Mouse (Mus musculus) intestine, postnatal 0 days (tissue): Measurements from ENCODE around the gene Cdk7. TPM values are rescaled to one million over a fixed set of nuclear protein-coding genes. Genes with fewer than 3 reads are reported as not detected.

Source experiments
- ATAC-seq: fragments of 200-750 bp; cut with Nextera tagmentation; 2 replicates; pipeline ENCODE4 v1.8.0; 2017; ENCODE audit warnings: mild to moderate bottlenecking, moderate TSS enrichment, moderate library complexity
- H3K27ac ChIP-seq: fragments of 300-500 bp; sonication (generic); 2 replicates; pipeline ENCODE4 v1.5.1; 2014; ENCODE audit warnings: mild to moderate bottlenecking, low read depth, low read length, moderate library complexity
- H3K27me3 ChIP-seq: fragments of 300-500 bp; sonication (generic); replicated peaks from 2 replicates; pipeline ENCODE4 v1.6.1; 2014; ENCODE audit warnings: low read length, mixed read lengths; ENCODE audit not compliant: control insufficient read depth, insufficient read depth
- H3K36me3 ChIP-seq: fragments of 300-500 bp; sonication (generic); 2 replicates; pipeline ENCODE4 v1.6.1; 2014; ENCODE audit warnings: mild to moderate bottlenecking, moderate library complexity; ENCODE audit not compliant: control insufficient read depth, insufficient read depth
- H3K4me1 ChIP-seq: fragments of 300-500 bp; sonication (generic); replicated peaks from 2 replicates; pipeline ENCODE4 v1.6.1; 2014; ENCODE audit warnings: antibody characterized with exemption, low read length, mixed read lengths; ENCODE audit not compliant: control insufficient read depth, insufficient read depth
- H3K4me2 ChIP-seq: fragments of 300-500 bp; sonication (generic); replicated peaks from 2 replicates; pipeline ENCODE4 v1.6.1; 2014; ENCODE audit warnings: low read depth, mild to moderate bottlenecking, moderate library complexity
- H3K4me3 ChIP-seq: fragments of 300-500 bp; sonication (generic); 2 replicates; pipeline ENCODE4 v1.5.1; 2014; ENCODE audit warnings: low read depth, low read length
- H3K9ac ChIP-seq: fragments of 300-500 bp; sonication (generic); 2 replicates; pipeline ENCODE4 v1.6.1; 2014; ENCODE audit warnings: mild to moderate bottlenecking, low read depth, low read length
- H3K9me3 ChIP-seq: fragments of 300-500 bp; sonication (generic); 2 replicates; pipeline ENCODE4 v1.6.1; 2016; ENCODE audit warnings: mixed run types; ENCODE audit not compliant: control insufficient read depth
- CTCF ChIP-seq: sonication (generic); IDR thresholded peaks from 2 replicates; pipeline ENCODE4 v1.5.1; 2016; ENCODE audit warnings: low read depth, mild to moderate bottlenecking, control low read depth, antibody characterized with exemption, moderate library complexity
- WGBS: fragments of 180-500 bp; shearing (Covaris S2); extraction: QIAGEN DNeasy Blood & Tissue Kit; methylation state at CpG from one replicate; pipeline ENCODE4 v1.1.7; 2014; 5-methylcytosine and 5-hydroxymethylcytosine counted together
- polyA plus RNA-seq: library from polyadenylated mRNA; unstranded; fragments of >200 nt; fragmentation: Nextera tagmentation; extraction: Ambion mirVana; gene quantifications from 2 replicates; pipeline ENCODE4 v1.2.1, GENCODE M21; 2015

The Cdk7 gene
- polyA plus RNA-seq, 1 experiment from 2014 or later = 44.3 TPM

GRCm38 (mm10) chr13:100715467-100715866, 15.3 kb downstream of the Cdk7 start:
- H3K36me3 ChIP-seq = peaks cover 65% of the 10 kb centered on the region

GRCm38 (mm10) chr13:100706206-100706605, 24.5 kb downstream of the Cdk7 start:
- H3K27ac ChIP-seq = no peak overlapping the region
- no peak for TF ChIP-seq CTCF
- H3K9me3 ChIP-seq = no peaks in the 10 kb centered on the region
- peaks cover 77% of the 10 kb centered on the region for H3K36me3 ChIP-seq
- no peak overlapping the region for H3K9ac ChIP-seq
- 98% methylated on average over 7 of the region's 7 CpGs for WGBS
- H3K4me2 ChIP-seq = no peak overlapping the region
- no peak overlapping the region for H3K4me3 ChIP-seq
- no peaks in the 10 kb centered on the region for H3K27me3 ChIP-seq
- no peaks in the 10 kb centered on the region for H3K4me1 ChIP-seq
- ATAC-seq = no peak

More at GRCm38 (mm10) chr13:100715467-100715866, 15.3 kb downstream of the Cdk7 start:
- H3K4me1 ChIP-seq = no peaks in the 10 kb centered on the region
- H3K27ac ChIP-seq = no peak overlapping the region
- WGBS = 86% methylated on average over 6 of the region's 6 CpGs
- no peak overlapping the region for H3K4me3 ChIP-seq
- TF ChIP-seq CTCF = no peak
- H3K9me3 ChIP-seq = no peaks in the 10 kb centered on the region
- no peak for ATAC-seq
- no peak overlapping the region for H3K4me2 ChIP-seq
- H3K27me3 ChIP-seq = no peaks in the 10 kb centered on the region
- H3K9ac ChIP-seq = no peak overlapping the region

- no peak overlapping the region for H3K4me2 ChIP-seq
- no peak overlapping the region for H3K4me3 ChIP-seq
- peak; percentile 40 for TF ChIP-seq CTCF
- WGBS = 83% methylated on average over 2 of the region's 2 CpGs
- no peak overlapping the region for H3K9ac ChIP-seq
- no peak overlapping the region for H3K27ac ChIP-seq
- H3K36me3 ChIP-seq = peaks cover 78% of the 10 kb centered on the region
- no peaks in the 10 kb centered on the region for H3K4me1 ChIP-seq
- ATAC-seq = no peak
- H3K9me3 ChIP-seq = no peaks in the 10 kb centered on the region
- H3K27me3 ChIP-seq = no peaks in the 10 kb centered on the region
These were observed 27.3 kb downstream of the Cdk7 start for GRCm38 (mm10) chr13:100703468-100703867.

GRCm38 (mm10) chr13:100698866-100699265, 31.9 kb downstream of the Cdk7 start:
- Histone ChIP-seq H3K4me3 (no peak overlapping the region), H3K36me3 (peaks cover 73% of the 10 kb centered on the region), H3K9ac (no peak overlapping the region), H3K4me1 (no peaks in the 10 kb centered on the region), H3K27me3 (no peaks in the 10 kb centered on the region), H3K27ac (no peak overlapping the region), H3K9me3 (no peaks in the 10 kb centered on the region), H3K4me2 (no peak overlapping the region)
- ATAC-seq = no peak
- TF ChIP-seq CTCF = no peak
- WGBS = 93% methylated on average over 10 of the region's 10 CpGs

- Histone ChIP-seq H3K4me2 (no peak overlapping the region), H3K27ac (no peak overlapping the region), H3K4me1 (no peaks in the 10 kb centered on the region), H3K9ac (no peak overlapping the region), H3K27me3 (no peaks in the 10 kb centered on the region), H3K4me3 (no peak overlapping the region), H3K9me3 (no peaks in the 10 kb centered on the region), H3K36me3 (peaks cover 63% of the 10 kb centered on the region)
- no peak for ATAC-seq
- WGBS = 90% methylated on average over 3 of the region's 3 CpGs
- no peak for TF ChIP-seq CTCF
These were observed 33.2 kb downstream of the Cdk7 start for GRCm38 (mm10) chr13:100697541-100697940.

GRCm38 (mm10) chr13:100687513-100687912, 43.2 kb downstream of the Cdk7 start:
- WGBS = 71% methylated on average over 7 of the region's 7 CpGs

GRCm38 (mm10) chr13:100684355-100684754, 46.4 kb downstream of the Cdk7 start:
- peak; percentile 65 for TF ChIP-seq CTCF

More at GRCm38 (mm10) chr13:100687513-100687912, 43.2 kb downstream of the Cdk7 start:
- no peaks in the 10 kb centered on the region for H3K36me3 ChIP-seq
- no peak overlapping the region for H3K4me2 ChIP-seq
- no peaks in the 10 kb centered on the region for H3K9me3 ChIP-seq
- H3K27ac ChIP-seq = no peak overlapping the region
- TF ChIP-seq CTCF = peak; percentile 16
- no peaks in the 10 kb centered on the region for H3K27me3 ChIP-seq
- no peaks in the 10 kb centered on the region for H3K4me1 ChIP-seq
- H3K9ac ChIP-seq = no peak overlapping the region
- ATAC-seq = no peak
- no peak overlapping the region for H3K4me3 ChIP-seq

More at GRCm38 (mm10) chr13:100684355-100684754, 46.4 kb downstream of the Cdk7 start:
- Histone ChIP-seq H3K9me3 (no peaks in the 10 kb centered on the region), H3K4me3 (no peak overlapping the region), H3K4me2 (no peak overlapping the region), H3K36me3 (no peaks in the 10 kb centered on the region), H3K27me3 (no peaks in the 10 kb centered on the region), H3K27ac (no peak overlapping the region), H3K9ac (no peak overlapping the region), H3K4me1 (no peaks in the 10 kb centered on the region)
- WGBS = 69% methylated on average over 2 of the region's 2 CpGs
- ATAC-seq = no peak
